Mouse (Mus musculus): ENCODE data around the gene Ndufs7. TPM values are rescaled to one million over a fixed set of nuclear protein-coding genes. Genes with fewer than 3 reads are reported as not detected.
A peak's percentile ranks its signal among the peaks of the same experiment; 100 is the strongest.
"Not testable (repeated sequence)": the region's sequence is repeated elsewhere in the genome, so short reads cannot be mapped to it uniquely, and the experiment has no call there.

The Ndufs7 gene
- polyA plus RNA-seq, 1 experiment from 2014 or later, result 242 TPM

- WGBS, result 76% methylated on average over 7 of the region's 7 CpGs
- H3K4me1 ChIP-seq (replicated peaks; ENCODE audit: control insufficient read depth, insufficient read depth, low read length), result peaks cover 12% of the 10 kb centered on the region; the same call in 1 of the 2 replicates
- DNase-seq (ENCODE audit: low spot score); H3K4me2 ChIP-seq (replicated peaks; ENCODE audit: low read depth, low read length); H3K9ac ChIP-seq (ENCODE audit: low read depth, low read length); H3K27me3 ChIP-seq (ENCODE audit: control insufficient read depth, insufficient read depth, low read length); H3K27ac ChIP-seq (ENCODE audit: low read depth, low read length); ATAC-seq (ENCODE audit: low FRiP score); H3K9me3 ChIP-seq (ENCODE audit: control insufficient read depth, low read length); H3K4me3 ChIP-seq (ENCODE audit: low read depth, low read length); H3K36me3 ChIP-seq (ENCODE audit: control insufficient read depth, insufficient read depth, low read length): not testable (repeated sequence)
These were observed 37.3 kb upstream of the Ndufs7 start for GRCm38 (mm10) chr10:80211547-80212103.

DNA sequence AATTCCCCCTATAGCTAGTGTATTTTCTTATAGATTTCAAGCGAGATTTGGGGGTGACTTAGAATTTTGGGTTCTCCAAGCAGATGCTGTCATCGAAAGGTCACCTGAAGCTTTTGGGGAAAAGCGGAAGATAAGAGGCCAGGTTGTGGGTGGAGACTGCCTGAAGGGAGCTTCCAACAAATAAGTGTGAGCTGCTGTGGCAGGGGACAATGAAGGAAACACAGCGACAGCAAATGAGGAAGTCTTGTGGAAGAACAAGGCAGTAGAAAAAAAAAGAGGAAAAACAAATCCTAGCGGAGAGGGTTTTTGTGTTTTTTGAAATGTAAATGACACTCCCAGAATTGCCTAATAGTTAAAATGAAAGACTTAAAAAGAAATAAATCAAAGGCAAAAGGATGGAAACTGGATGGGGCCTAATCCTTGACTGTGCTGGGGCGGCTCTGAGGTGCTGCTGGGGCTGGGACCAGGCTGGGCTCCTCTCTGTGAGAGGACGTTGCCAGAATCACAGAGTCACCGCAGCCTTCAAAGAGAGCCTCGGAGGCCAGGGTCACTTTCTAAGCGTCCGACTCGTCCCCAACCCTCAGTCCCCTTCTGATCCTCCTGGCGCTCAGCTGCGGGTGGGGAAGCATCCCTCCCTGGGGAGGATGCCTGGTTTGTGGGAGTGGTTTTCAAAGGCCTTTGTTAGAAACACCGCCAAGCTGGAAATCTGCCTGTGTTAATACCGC lies 33.7 kb upstream of the Ndufs7 start:
- H3K36me3 ChIP-seq (ENCODE audit: control insufficient read depth, insufficient read depth, low read length), result no peaks in the 10 kb centered on the region
- no peaks in the 10 kb centered on the region for H3K9me3 ChIP-seq (ENCODE audit: control insufficient read depth, low read length)
- H3K27ac ChIP-seq (ENCODE audit: low read depth, low read length), result peak overlapping the region; percentile 36; the same call in 1 of the 2 replicates
- DNase-seq (ENCODE audit: low spot score) (no peak), ATAC-seq (ENCODE audit: low FRiP score) (no peak)
- H3K27me3 ChIP-seq (ENCODE audit: control insufficient read depth, insufficient read depth, low read length), result no peaks in the 10 kb centered on the region
- WGBS, result 14% methylated on average over 16 of the region's 16 CpGs
- H3K4me1 ChIP-seq (replicated peaks; ENCODE audit: control insufficient read depth, insufficient read depth, low read length), result peaks cover 4% of the 10 kb centered on the region; the same call in 1 of the 2 replicates
- H3K4me3 ChIP-seq (ENCODE audit: low read depth, low read length), result no peak overlapping the region
- H3K4me2 ChIP-seq (replicated peaks; ENCODE audit: low read depth, low read length), result no peak overlapping the region
- H3K9ac ChIP-seq (ENCODE audit: low read depth, low read length), result peak overlapping the region; percentile 57

- no peak for ATAC-seq (ENCODE audit: low FRiP score)
- no peaks in the 10 kb centered on the region for H3K27me3 ChIP-seq (ENCODE audit: control insufficient read depth, insufficient read depth, low read length)
- no peak overlapping the region for H3K27ac ChIP-seq (ENCODE audit: low read depth, low read length)
- 43% methylated on average over 6 of the region's 9 CpGs for WGBS
- H3K9ac ChIP-seq (ENCODE audit: low read depth, low read length), result no peak overlapping the region
- H3K9me3 ChIP-seq (ENCODE audit: control insufficient read depth, low read length), result no peaks in the 10 kb centered on the region
- H3K36me3 ChIP-seq (ENCODE audit: control insufficient read depth, insufficient read depth, low read length), result no peaks in the 10 kb centered on the region
- H3K4me1 ChIP-seq (replicated peaks; ENCODE audit: control insufficient read depth, insufficient read depth, low read length), result peaks cover under 1% of the 10 kb centered on the region; the same call in 1 of the 2 replicates
- no peak overlapping the region for H3K4me3 ChIP-seq (ENCODE audit: low read depth, low read length)
- no peak for DNase-seq (ENCODE audit: low spot score)
- no peak overlapping the region for H3K4me2 ChIP-seq (replicated peaks; ENCODE audit: low read depth, low read length)
These were observed 28.2 kb upstream of the Ndufs7 start for GRCm38 (mm10) chr10:80220676-80221075.

- WGBS, result 84% methylated on average over 2 of the region's 2 CpGs
- not testable (repeated sequence) for H3K27me3 ChIP-seq (ENCODE audit: control insufficient read depth, insufficient read depth, low read length); H3K4me2 ChIP-seq (replicated peaks; ENCODE audit: low read depth, low read length); H3K4me3 ChIP-seq (ENCODE audit: low read depth, low read length); H3K9me3 ChIP-seq (ENCODE audit: control insufficient read depth, low read length); ATAC-seq (ENCODE audit: low FRiP score); H3K4me1 ChIP-seq (replicated peaks; ENCODE audit: control insufficient read depth, insufficient read depth, low read length); H3K9ac ChIP-seq (ENCODE audit: low read depth, low read length); H3K27ac ChIP-seq (ENCODE audit: low read depth, low read length); DNase-seq (ENCODE audit: low spot score); H3K36me3 ChIP-seq (ENCODE audit: control insufficient read depth, insufficient read depth, low read length)
These were observed 25.8 kb upstream of the Ndufs7 start for GRCm38 (mm10) chr10:80223137-80223536.

- Histone ChIP-seq H3K9me3 (ENCODE audit: control insufficient read depth, low read length) (no peaks in the 10 kb centered on the region), H3K27me3 (ENCODE audit: control insufficient read depth, insufficient read depth, low read length) (no peaks in the 10 kb centered on the region), H3K4me3 (ENCODE audit: low read depth, low read length) (peak overlapping the region; percentile 85), H3K27ac (ENCODE audit: low read depth, low read length) (peak overlapping the region; percentile 90), H3K4me2 (replicated peaks; ENCODE audit: low read depth, low read length) (peak overlapping the region; percentile 93), H3K36me3 (ENCODE audit: control insufficient read depth, insufficient read depth, low read length) (no peaks in the 10 kb centered on the region), H3K4me1 (replicated peaks; ENCODE audit: control insufficient read depth, insufficient read depth, low read length) (peaks cover 11% of the 10 kb centered on the region), H3K9ac (ENCODE audit: low read depth, low read length) (peak overlapping the region; percentile 45; the same call in 1 of the 2 replicates)
- WGBS, result 1% methylated on average over 14 of the region's 14 CpGs
- no peak for DNase-seq (ENCODE audit: low spot score)
- peak; percentile 17 for ATAC-seq (ENCODE audit: low FRiP score)
These were observed 22.9 kb upstream of the Ndufs7 start for GRCm38 (mm10) chr10:80226071-80226415.

DNA sequence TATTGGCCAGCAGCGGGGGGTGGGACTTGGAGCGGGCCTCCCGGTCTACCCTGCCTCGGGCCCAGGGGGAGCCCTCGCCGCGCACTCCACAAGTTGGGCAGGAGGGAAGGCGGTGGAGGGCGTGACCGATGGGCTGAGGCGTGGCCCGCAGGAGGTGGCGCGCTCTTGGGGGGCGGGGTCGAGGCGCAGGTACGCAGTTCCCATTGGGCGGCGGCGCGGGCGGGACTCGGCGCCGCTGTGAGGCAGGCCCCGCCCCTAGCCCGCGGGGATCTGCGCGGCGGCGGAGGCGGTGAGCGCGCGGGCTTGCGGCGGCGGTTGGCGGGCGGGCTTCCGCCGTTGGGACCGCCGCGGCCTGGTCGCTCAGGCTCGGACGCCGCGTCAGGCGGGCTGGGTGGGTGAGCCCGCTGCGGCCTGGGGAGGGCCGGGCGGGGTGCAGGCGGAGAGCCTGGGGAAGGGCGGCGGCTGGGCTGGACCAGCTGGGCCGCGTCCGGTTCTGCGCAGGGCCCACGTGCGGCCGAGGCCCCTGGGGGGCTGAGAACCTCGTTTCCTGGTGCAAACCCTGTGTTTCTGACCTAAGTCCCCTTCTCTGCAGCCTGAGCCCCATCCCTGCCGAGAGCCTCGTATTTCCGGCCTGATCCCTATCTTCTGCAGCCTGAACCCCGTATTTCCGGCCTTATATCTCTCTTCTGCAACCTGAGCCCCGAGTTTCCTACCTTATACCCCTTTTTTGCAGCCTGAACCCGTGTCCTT lies 22.3 kb upstream of the Ndufs7 start, which contains the start of gene Mum1:
Gene Mum1, plus strand, starts transcription at position 19 of the 750 bp plus-strand sequence.
- ATAC-seq (ENCODE audit: low FRiP score) (peak; percentile 98), DNase-seq (ENCODE audit: low spot score) (peak; percentile 99)
- Histone ChIP-seq H3K27me3 (ENCODE audit: control insufficient read depth, insufficient read depth, low read length) (no peaks in the 10 kb centered on the region), H3K4me1 (replicated peaks; ENCODE audit: control insufficient read depth, insufficient read depth, low read length) (peaks cover 11% of the 10 kb centered on the region), H3K9me3 (ENCODE audit: control insufficient read depth, low read length) (no peaks in the 10 kb centered on the region), H3K4me2 (replicated peaks; ENCODE audit: low read depth, low read length) (peak within 1 kb of the TSS; percentile 93), H3K27ac (ENCODE audit: low read depth, low read length) (peak within 1 kb of the TSS; percentile 90), H3K4me3 (ENCODE audit: low read depth, low read length) (peak within 1 kb of the TSS; percentile 85), H3K9ac (ENCODE audit: low read depth, low read length) (peak within 1 kb of the TSS; percentile 95), H3K36me3 (ENCODE audit: control insufficient read depth, insufficient read depth, low read length) (no peaks in the 10 kb centered on the region)
- WGBS, result under 1% methylated on average over 58 of the region's 75 CpGs

DNA sequence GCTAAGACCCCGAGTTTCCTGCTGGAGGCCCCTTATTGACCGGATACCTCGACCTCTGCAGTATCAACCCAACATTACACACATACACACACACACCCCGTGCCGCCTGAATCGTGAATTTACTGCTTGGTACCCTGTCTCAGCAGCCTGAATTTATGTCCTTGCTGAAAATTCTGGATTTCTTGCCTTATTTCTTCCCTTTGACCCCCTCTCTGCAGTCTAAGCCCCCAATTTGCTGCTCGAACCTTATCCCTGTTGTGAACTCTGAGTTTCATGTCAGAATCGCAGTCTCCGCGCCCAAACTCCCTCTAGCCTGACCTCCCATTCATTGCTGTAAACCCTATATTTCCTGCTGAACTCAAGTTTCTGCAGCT lies 21.8 kb upstream of the Ndufs7 start:
- DNase-seq (ENCODE audit: low spot score), result no peak
- 11% methylated on average over 10 of the region's 10 CpGs for WGBS
- H3K4me1 ChIP-seq (replicated peaks; ENCODE audit: control insufficient read depth, insufficient read depth, low read length), result peaks cover 11% of the 10 kb centered on the region
- no peaks in the 10 kb centered on the region for H3K27me3 ChIP-seq (ENCODE audit: control insufficient read depth, insufficient read depth, low read length)
- ATAC-seq (ENCODE audit: low FRiP score), result no peak; the same call in 1 of the 2 replicates
- peak overlapping the region; percentile 85 for H3K4me3 ChIP-seq (ENCODE audit: low read depth, low read length)
- peak overlapping the region; percentile 95 for H3K9ac ChIP-seq (ENCODE audit: low read depth, low read length)
- no peaks in the 10 kb centered on the region for H3K36me3 ChIP-seq (ENCODE audit: control insufficient read depth, insufficient read depth, low read length)
- peak overlapping the region; percentile 93 for H3K4me2 ChIP-seq (replicated peaks; ENCODE audit: low read depth, low read length)
- peak overlapping the region; percentile 90; the same call in 1 of the 2 replicates for H3K27ac ChIP-seq (ENCODE audit: low read depth, low read length)
- H3K9me3 ChIP-seq (ENCODE audit: control insufficient read depth, low read length), result no peaks in the 10 kb centered on the region

GRCm38 (mm10) chr10:80227877-80228775 lies 20.8 kb upstream of the Ndufs7 start:
- Histone ChIP-seq H3K4me2 (replicated peaks; ENCODE audit: low read depth, low read length) (peak overlapping the region; percentile 93), H3K4me3 (ENCODE audit: low read depth, low read length) (peak overlapping the region; percentile 85; the same call in 1 of the 2 replicates), H3K36me3 (ENCODE audit: control insufficient read depth, insufficient read depth, low read length) (no peaks in the 10 kb centered on the region; the same call in 1 of the 2 replicates), H3K9ac (ENCODE audit: low read depth, low read length) (peak overlapping the region; percentile 95), H3K9me3 (ENCODE audit: control insufficient read depth, low read length) (no peaks in the 10 kb centered on the region), H3K27ac (ENCODE audit: low read depth, low read length) (no peak overlapping the region), H3K4me1 (replicated peaks; ENCODE audit: control insufficient read depth, insufficient read depth, low read length) (peaks cover 14% of the 10 kb centered on the region), H3K27me3 (ENCODE audit: control insufficient read depth, insufficient read depth, low read length) (no peaks in the 10 kb centered on the region)
- WGBS, result 67% methylated on average over 15 of the region's 15 CpGs
- ATAC-seq (ENCODE audit: low FRiP score), result no peak
- DNase-seq (ENCODE audit: low spot score), result no peak
